Mouse (Mus musculus): ENCODE data around the gene Cd276.
A peak's percentile ranks its signal among the peaks of the same experiment; 100 is the strongest.

- TF ChIP-seq CTCF (IDR thresholded peaks at IDR 0.05; ENCODE audit: low read depth, low read length) (peak; percentile 10), POLR2A (IDR thresholded peaks at IDR 0.05; ENCODE audit: borderline replicate concordance, low read depth, low read length) (no peak)
Observed at GRCm38 (mm10) chr9:58554056-58554907, 955 bp downstream of the Cd276 start.
